Mouse (Mus musculus): Measurements from ENCODE around the gene Nrxn3. TPM values are rescaled to one million over a fixed set of nuclear protein-coding genes. Genes with fewer than 3 reads are reported as not detected.

Gene Nrxn3
- polyA plus RNA-seq, 1 experiment: 3.0 TPM

GRCm38 (mm10) chr12:89364850-89365249 is 642.2 kb downstream of the Nrxn3 start:
- no peaks in the 10 kb centered on the region for H3K27me3 ChIP-seq (ENCODE audit: control insufficient read depth, insufficient read depth, insufficient read length)
- H3K36me3 ChIP-seq (ENCODE audit: control insufficient read depth, insufficient read depth): no peaks in the 10 kb centered on the region
- H3K4me2 ChIP-seq (ENCODE audit: low read depth): peak overlapping the region; percentile 24
- H3ac ChIP-seq (ENCODE audit: control insufficient read depth, insufficient read length): no peak overlapping the region
- no peaks in the 10 kb centered on the region for H3K79me2 ChIP-seq (ENCODE audit: control insufficient read depth, insufficient read depth)
- H3K4me3 ChIP-seq: no peak overlapping the region
- TF ChIP-seq USF1 (IDR thresholded peaks at IDR 0.05; ENCODE audit: low read depth) (no peak), POLR2AphosphoS2 (IDR thresholded peaks at IDR 0.05; ENCODE audit: insufficient read length, low read depth) (no peak), REST (IDR thresholded peaks at IDR 0.05; ENCODE audit: insufficient read depth, insufficient read length) (no peak), TCF12 (IDR thresholded peaks at IDR 0.05; ENCODE audit: insufficient read depth, poor library complexity, severe bottlenecking) (no peak), MYOG (IDR thresholded peaks at IDR 0.05; ENCODE audit: control insufficient read depth in 1 of 3, insufficient read depth in 1 of 3, insufficient read length in 2 of 3, low read depth in 2 of 3) (no peak), CEBPB (IDR thresholded peaks at IDR 0.05; ENCODE audit: insufficient read depth, poor library complexity, severe bottlenecking) (no peak), MYOD1 (IDR thresholded peaks at IDR 0.05; ENCODE audit: control insufficient read depth in 1 of 3, insufficient read length in 2 of 3, low read depth in 2 of 3) (no peak), E2F4 (IDR thresholded peaks at IDR 0.05; ENCODE audit: insufficient read depth) (no peak), SRF (IDR thresholded peaks at IDR 0.05; ENCODE audit: control insufficient read depth, insufficient read length, low read depth) (no peak)

- Histone ChIP-seq H3K4me3 (no peak overlapping the region), H3ac (ENCODE audit: control insufficient read depth, insufficient read length) (no peak overlapping the region), H3K36me3 (ENCODE audit: control insufficient read depth, insufficient read depth) (no peaks in the 10 kb centered on the region), H3K79me2 (ENCODE audit: control insufficient read depth, insufficient read depth) (no peaks in the 10 kb centered on the region), H3K4me2 (ENCODE audit: low read depth) (no peak overlapping the region), H3K27me3 (ENCODE audit: control insufficient read depth, insufficient read depth, insufficient read length) (no peaks in the 10 kb centered on the region)
- TF ChIP-seq POLR2AphosphoS2 (IDR thresholded peaks at IDR 0.05; ENCODE audit: insufficient read length, low read depth): no peak
- TF ChIP-seq MAX (IDR thresholded peaks at IDR 0.05; ENCODE audit: low read depth): no peak
- no peak for TF ChIP-seq CEBPB (IDR thresholded peaks at IDR 0.05; ENCODE audit: insufficient read depth, poor library complexity, severe bottlenecking)
- no peak for TF ChIP-seq TCF3 (IDR thresholded peaks at IDR 0.05; ENCODE audit: insufficient read length, low read depth)
Measured at GRCm38 (mm10) chr12:89369939-89370338, 647.3 kb downstream of the Nrxn3 start.

- Histone ChIP-seq H3K79me2 (ENCODE audit: control insufficient read depth, insufficient read depth) (no peaks in the 10 kb centered on the region), H3K36me3 (ENCODE audit: control insufficient read depth, insufficient read depth) (no peaks in the 10 kb centered on the region), H3K27me3 (ENCODE audit: control insufficient read depth, insufficient read depth, insufficient read length) (no peaks in the 10 kb centered on the region), H3K4me3 (no peak overlapping the region), H3ac (ENCODE audit: control insufficient read depth, insufficient read length) (no peak overlapping the region), H3K4me2 (ENCODE audit: low read depth) (no peak overlapping the region)
- TF ChIP-seq POLR2A (IDR thresholded peaks at IDR 0.05; ENCODE audit: insufficient read length, low read depth) (no peak), TCF12 (IDR thresholded peaks at IDR 0.05; ENCODE audit: insufficient read depth, poor library complexity, severe bottlenecking) (no peak), SRF (IDR thresholded peaks at IDR 0.05; ENCODE audit: control insufficient read depth, insufficient read length, low read depth) (no peak), MYOG (IDR thresholded peaks at IDR 0.05; ENCODE audit: control insufficient read depth in 1 of 3, insufficient read depth in 1 of 3, insufficient read length in 2 of 3, low read depth in 2 of 3) (no peak)
Measured at GRCm38 (mm10) chr12:89376600-89376999, 653.9 kb downstream of the Nrxn3 start.

GRCm38 (mm10) chr12:89377051-89377643 is 654.5 kb downstream of the Nrxn3 start:
- no peaks in the 10 kb centered on the region for H3K27me3 ChIP-seq (ENCODE audit: control insufficient read depth, insufficient read depth, insufficient read length)
- no peak overlapping the region for H3ac ChIP-seq (ENCODE audit: control insufficient read depth, insufficient read length)
- no peak overlapping the region for H3K4me3 ChIP-seq
- H3K79me2 ChIP-seq (ENCODE audit: control insufficient read depth, insufficient read depth): no peaks in the 10 kb centered on the region
- no peak overlapping the region for H3K4me2 ChIP-seq (ENCODE audit: low read depth)
- H3K36me3 ChIP-seq (ENCODE audit: control insufficient read depth, insufficient read depth): no peaks in the 10 kb centered on the region
- TF ChIP-seq POLR2AphosphoS2 (IDR thresholded peaks at IDR 0.05; ENCODE audit: insufficient read length, low read depth) (no peak), TCF3 (IDR thresholded peaks at IDR 0.05; ENCODE audit: insufficient read length, low read depth) (no peak)

GRCm38 (mm10) chr12:89377687-89378086 is 655.0 kb downstream of the Nrxn3 start:
- no peak overlapping the region for H3K4me3 ChIP-seq
- no peaks in the 10 kb centered on the region for H3K36me3 ChIP-seq (ENCODE audit: control insufficient read depth, insufficient read depth)
- H3K4me2 ChIP-seq (ENCODE audit: low read depth): no peak overlapping the region
- no peak overlapping the region for H3ac ChIP-seq (ENCODE audit: control insufficient read depth, insufficient read length)
- H3K27me3 ChIP-seq (ENCODE audit: control insufficient read depth, insufficient read depth, insufficient read length): no peaks in the 10 kb centered on the region
- TF ChIP-seq TCF3 (IDR thresholded peaks at IDR 0.05; ENCODE audit: insufficient read length, low read depth) (no peak), TCF12 (IDR thresholded peaks at IDR 0.05; ENCODE audit: insufficient read depth, poor library complexity, severe bottlenecking) (no peak), MAX (IDR thresholded peaks at IDR 0.05; ENCODE audit: low read depth) (no peak), SRF (IDR thresholded peaks at IDR 0.05; ENCODE audit: control insufficient read depth, insufficient read length, low read depth) (no peak), POLR2AphosphoS2 (IDR thresholded peaks at IDR 0.05; ENCODE audit: insufficient read length, low read depth) (no peak), REST (IDR thresholded peaks at IDR 0.05; ENCODE audit: insufficient read depth, insufficient read length) (no peak), E2F4 (IDR thresholded peaks at IDR 0.05; ENCODE audit: insufficient read depth) (no peak), USF1 (IDR thresholded peaks at IDR 0.05; ENCODE audit: low read depth) (no peak), MYOG (IDR thresholded peaks at IDR 0.05; ENCODE audit: control insufficient read depth in 1 of 3, insufficient read depth in 1 of 3, insufficient read length in 2 of 3, low read depth in 2 of 3) (no peak), POLR2A (IDR thresholded peaks at IDR 0.05; ENCODE audit: insufficient read length, low read depth) (no peak), MYOD1 (IDR thresholded peaks at IDR 0.05; ENCODE audit: control insufficient read depth in 1 of 3, insufficient read length in 2 of 3, low read depth in 2 of 3) (no peak), CEBPB (IDR thresholded peaks at IDR 0.05; ENCODE audit: insufficient read depth, poor library complexity, severe bottlenecking) (no peak)
- no peaks in the 10 kb centered on the region for H3K79me2 ChIP-seq (ENCODE audit: control insufficient read depth, insufficient read depth)
